Mouse (Mus musculus): ENCODE measurements at regions not wholly inside any gene's neighbourhood (a gene's known extent, or its start where the extent isn't known, plus 50 kb on each side); places are given as distances from the start of the nearest gene placed in this dataset.

GRCm38 (mm10) chr17:93260366-93261205 is 61.8 kb downstream of the Adcyap1 start:
- DNase-seq (ENCODE audit: low read depth, low spot score) (no peak), ATAC-seq (no peak)
- ChIA-PET POLR2A (no interaction called here), CTCF (no interaction called here)
- no peaks in the 10 kb centered on the region for H3K27me3 ChIP-seq
- TF ChIP-seq CTCF (IDR thresholded peaks at IDR 0.05) = no peak
- in situ Hi-C loops (cut with MboI; ENCODE audit: low pct_unique_long_range_greater_than_20kb) = no loop called here

- no peak for ATAC-seq
- DNase-seq (ENCODE audit: low read depth, low spot score) = no peak
- no peaks in the 10 kb centered on the region for H3K27me3 ChIP-seq
- in situ Hi-C loops (cut with MboI; ENCODE audit: low pct_unique_long_range_greater_than_20kb) = no loop called here
- ChIA-PET CTCF (no interaction called here), POLR2A (no interaction called here)
- TF ChIP-seq CTCF (IDR thresholded peaks at IDR 0.05) = no peak
Observed at GRCm38 (mm10) chr17:93261206-93261504, 62.3 kb downstream of the Adcyap1 start.

GRCm38 (mm10) chr17:93306121-93306520 is 107.3 kb downstream of the Adcyap1 start:
- ChIA-PET POLR2A (no interaction called here), CTCF (no interaction called here)
- DNase-seq (ENCODE audit: low read depth, low spot score) (no peak), ATAC-seq (no peak)
- in situ Hi-C loops (cut with MboI; ENCODE audit: low pct_unique_long_range_greater_than_20kb) = no loop called here
- no peak for TF ChIP-seq CTCF (IDR thresholded peaks at IDR 0.05)
- peaks cover 5% of the 10 kb centered on the region for H3K27me3 ChIP-seq

GRCm38 (mm10) chr17:93312139-93312538 is 113.3 kb downstream of the Adcyap1 start:
- in situ Hi-C loops (cut with MboI; ENCODE audit: low pct_unique_long_range_greater_than_20kb) = no loop called here
- POLR2A ChIA-PET = no interaction called here
- no peak for ATAC-seq
- no peak for DNase-seq (ENCODE audit: low read depth, low spot score)
- CTCF ChIA-PET = no interaction called here
- peaks cover 5% of the 10 kb centered on the region for H3K27me3 ChIP-seq
- TF ChIP-seq CTCF (IDR thresholded peaks at IDR 0.05) = no peak

- in situ Hi-C loops (cut with MboI; ENCODE audit: low pct_unique_long_range_greater_than_20kb) = no loop called here
- TF ChIP-seq CTCF (IDR thresholded peaks at IDR 0.05) = no peak
- ChIA-PET CTCF (no interaction called here), POLR2A (no interaction called here)
- ATAC-seq = no peak
- DNase-seq (ENCODE audit: low read depth, low spot score) = no peak
- peaks cover 5% of the 10 kb centered on the region for H3K27me3 ChIP-seq
Observed at GRCm38 (mm10) chr17:93312640-93313309, 114.0 kb downstream of the Adcyap1 start.

- no peak for TF ChIP-seq CTCF (IDR thresholded peaks at IDR 0.05)
- in situ Hi-C loops (cut with MboI; ENCODE audit: low pct_unique_long_range_greater_than_20kb) = no loop called here
- DNase-seq (ENCODE audit: low read depth, low spot score) = no peak
Observed at GRCm38 (mm10) chr17:93313310-93313688, 114.5 kb downstream of the Adcyap1 start.

GRCm38 (mm10) chr17:93314144-93314543 is 115.3 kb downstream of the Adcyap1 start:
- no peak for TF ChIP-seq CTCF (IDR thresholded peaks at IDR 0.05)
- CTCF ChIA-PET = no interaction called here
- POLR2A ChIA-PET = no interaction called here

More at GRCm38 (mm10) chr17:93313310-93313688, 114.5 kb downstream of the Adcyap1 start:
- ATAC-seq = no peak
- POLR2A ChIA-PET = no interaction called here
- peaks cover 5% of the 10 kb centered on the region for H3K27me3 ChIP-seq
- CTCF ChIA-PET = no interaction called here

GRCm38 (mm10) chr17:93321482-93321881 is 122.7 kb downstream of the Adcyap1 start:
- H3K27me3 ChIP-seq = no peaks in the 10 kb centered on the region
- ChIA-PET CTCF (no interaction called here), POLR2A (no interaction called here)
- in situ Hi-C loops (cut with MboI; ENCODE audit: low pct_unique_long_range_greater_than_20kb) = no loop called here
- ATAC-seq (no peak), DNase-seq (ENCODE audit: low read depth, low spot score) (no peak)
- TF ChIP-seq CTCF (IDR thresholded peaks at IDR 0.05) = no peak

More at GRCm38 (mm10) chr17:93314144-93314543, 115.3 kb downstream of the Adcyap1 start:
- DNase-seq (ENCODE audit: low read depth, low spot score) = no peak
- in situ Hi-C loops (cut with MboI; ENCODE audit: low pct_unique_long_range_greater_than_20kb) = no loop called here
- no peak for ATAC-seq
- peaks cover 5% of the 10 kb centered on the region for H3K27me3 ChIP-seq

GRCm38 (mm10) chr17:93337576-93337975 is 138.8 kb downstream of the Adcyap1 start:
- DNase-seq (ENCODE audit: low read depth, low spot score) = no peak
- POLR2A ChIA-PET = no interaction called here
- CTCF ChIA-PET = no interaction called here
- H3K27me3 ChIP-seq = peaks cover 3% of the 10 kb centered on the region
- TF ChIP-seq CTCF (IDR thresholded peaks at IDR 0.05) = no peak
- no peak for ATAC-seq
- in situ Hi-C loops (cut with MboI; ENCODE audit: low pct_unique_long_range_greater_than_20kb) = no loop called here

GRCm38 (mm10) chr17:93355238-93355637 is 156.4 kb downstream of the Adcyap1 start:
- ATAC-seq (no peak), DNase-seq (ENCODE audit: low read depth, low spot score) (no peak)
- ChIA-PET POLR2A (no interaction called here), CTCF (interaction anchor here (1.4 kb wide), 1 partner anchor 15 kb away, joined by 4 read pairs; no protein-coding TSS in a partner anchor)
- no peaks in the 10 kb centered on the region for H3K27me3 ChIP-seq
- no peak for TF ChIP-seq CTCF (IDR thresholded peaks at IDR 0.05)
- in situ Hi-C loops (cut with MboI; ENCODE audit: low pct_unique_long_range_greater_than_20kb) = no loop called here

- ATAC-seq (no peak), DNase-seq (ENCODE audit: low read depth, low spot score) (no peak)
- POLR2A ChIA-PET = no interaction called here
- no peak for TF ChIP-seq CTCF (IDR thresholded peaks at IDR 0.05)
- in situ Hi-C loops (cut with MboI; ENCODE audit: low pct_unique_long_range_greater_than_20kb) = no loop called here
- H3K27me3 ChIP-seq = no peaks in the 10 kb centered on the region
- CTCF ChIA-PET = no interaction called here
Observed at GRCm38 (mm10) chr17:93362926-93363325, 164.1 kb downstream of the Adcyap1 start.

Data from Patski (cell line).